Mouse (Mus musculus): ENCODE measurements around the gene Olfr96. TPM values are rescaled to one million over a fixed set of nuclear protein-coding genes. Genes with fewer than 3 reads are reported as not detected.

Gene Olfr96
- polyA plus RNA-seq (2012; ENCODE audit: insufficient read depth, low replicate concordance): not detected in 2 replicates

- Histone ChIP-seq H3K36me3 (replicated peaks; ENCODE audit: low read length) (no peaks in the 10 kb centered on the region), H3K27me3 (replicated peaks) (no peaks in the 10 kb centered on the region), H3K4me3 (replicated peaks) (no peak within 1 kb of the TSS), H3K9me3 (no peaks in the 10 kb centered on the region), H3K4me1 (no peaks in the 10 kb centered on the region)
- TF ChIP-seq FLI1 (IDR thresholded peaks at IDR 0.05; ENCODE audit: low read length): no peak
Observed at GRCm38 (mm10) chr17:37219846-37220245, at the start of gene Olfr96. Gene Olfr96 (plus strand): TSS chr17:37220146.

DNA sequence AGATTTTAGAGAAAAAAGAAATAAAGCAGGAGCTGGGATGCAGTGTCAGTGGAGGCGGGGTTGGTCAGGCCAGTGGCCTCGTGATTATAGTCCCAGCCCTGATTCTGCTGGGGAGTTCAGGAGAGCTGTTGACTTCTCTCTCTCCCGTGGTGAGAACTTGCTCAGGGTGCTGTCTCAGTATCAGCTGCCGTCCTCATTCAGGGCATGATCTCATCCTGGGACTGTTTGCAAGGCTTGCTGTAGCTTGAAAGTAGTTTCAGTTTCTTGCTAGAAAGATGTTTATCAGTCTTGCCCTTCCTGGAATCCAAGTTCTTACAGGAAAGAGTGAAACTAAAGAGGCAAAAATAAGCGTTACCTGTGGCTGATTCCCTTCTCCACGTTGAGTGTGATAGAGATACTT, 34.5 kb upstream of the Olfr96 start:
- peak overlapping the region; percentile 84 for H3K4me3 ChIP-seq (replicated peaks)

GRCm38 (mm10) chr17:37190711-37191110, 29.2 kb upstream of the Olfr96 start:
- no peaks in the 10 kb centered on the region for H3K36me3 ChIP-seq (replicated peaks; ENCODE audit: low read length)
- H3K27me3 ChIP-seq (replicated peaks): peaks cover 16% of the 10 kb centered on the region
- no peaks in the 10 kb centered on the region for H3K9me3 ChIP-seq
- TF ChIP-seq GATA1 (IDR thresholded peaks at IDR 0.05; ENCODE audit: borderline replicate concordance, low read length) (no peak), FLI1 (IDR thresholded peaks at IDR 0.05; ENCODE audit: low read length) (no peak)
- no peak overlapping the region for H3K4me3 ChIP-seq (replicated peaks)
- H3K4me1 ChIP-seq: no peaks in the 10 kb centered on the region

More for the DNA sequence above, 34.5 kb upstream of the Olfr96 start:
- Histone ChIP-seq H3K27me3 (replicated peaks) (peaks cover 2% of the 10 kb centered on the region), H3K4me1 (peaks cover 4% of the 10 kb centered on the region), H3K36me3 (replicated peaks; ENCODE audit: low read length) (no peaks in the 10 kb centered on the region), H3K9me3 (no peaks in the 10 kb centered on the region)
- TF ChIP-seq FLI1 (IDR thresholded peaks at IDR 0.05; ENCODE audit: low read length) (no peak), GATA1 (IDR thresholded peaks at IDR 0.05; ENCODE audit: borderline replicate concordance, low read length) (no peak)

- H3K4me1 ChIP-seq: peaks cover 10% of the 10 kb centered on the region
Observed at GRCm38 (mm10) chr17:37193032-37193431, 26.9 kb upstream of the Olfr96 start.

DNA sequence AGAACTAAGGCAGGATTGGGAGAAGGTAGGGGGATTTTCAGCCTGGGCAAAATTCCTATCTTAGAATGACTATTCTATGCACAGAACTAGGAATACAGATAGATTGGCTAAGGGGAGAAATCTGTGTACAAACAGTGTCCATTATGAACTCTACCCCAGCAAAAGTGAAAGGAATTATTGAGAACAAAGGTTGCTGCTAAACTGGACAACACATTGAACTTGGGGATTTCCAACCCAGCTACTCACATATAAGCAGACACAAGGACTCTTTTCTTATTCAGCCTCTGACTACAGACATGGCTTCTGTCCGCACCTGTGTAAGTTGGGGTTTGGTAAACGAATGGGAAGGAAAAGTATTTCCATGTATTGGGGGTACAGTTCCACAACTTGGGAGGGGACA, 26.3 kb upstream of the Olfr96 start, which contains the start of gene Ubd:
Ubd (plus strand) TSS at position 237 of the 400 bp plus-strand sequence.
- TF ChIP-seq GATA1 (IDR thresholded peaks at IDR 0.05; ENCODE audit: borderline replicate concordance, low read length) (no peak), FLI1 (IDR thresholded peaks at IDR 0.05; ENCODE audit: low read length) (no peak)
- no peaks in the 10 kb centered on the region for H3K36me3 ChIP-seq (replicated peaks; ENCODE audit: low read length)

More at GRCm38 (mm10) chr17:37193032-37193431, 26.9 kb upstream of the Olfr96 start:
- Histone ChIP-seq H3K9me3 (peaks cover 6% of the 10 kb centered on the region; the same call in 1 of the 2 replicates), H3K4me3 (replicated peaks) (no peak overlapping the region), H3K36me3 (replicated peaks; ENCODE audit: low read length) (no peaks in the 10 kb centered on the region), H3K27me3 (replicated peaks) (peaks cover 38% of the 10 kb centered on the region)
- TF ChIP-seq FLI1 (IDR thresholded peaks at IDR 0.05; ENCODE audit: low read length) (no peak), GATA1 (IDR thresholded peaks at IDR 0.05; ENCODE audit: borderline replicate concordance, low read length) (no peak)

DNA sequence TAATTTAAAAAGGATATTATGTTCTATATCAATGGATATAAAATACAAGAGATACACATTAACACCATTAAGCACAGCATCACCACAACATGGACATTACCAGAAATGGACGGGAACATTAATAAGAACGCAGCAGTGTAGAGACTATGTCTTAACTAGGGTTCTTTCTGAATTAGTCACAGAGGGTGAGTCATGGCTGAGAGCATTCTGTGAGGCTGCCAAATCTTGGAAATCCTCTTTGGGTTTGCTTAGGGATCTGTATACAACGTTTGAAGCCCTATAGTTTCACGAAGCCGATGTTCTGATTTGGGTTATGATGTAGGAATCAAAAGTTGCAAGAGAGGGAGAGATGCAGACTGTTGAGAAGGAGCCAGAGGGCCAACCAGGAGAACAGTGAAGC, 25.2 kb upstream of the Olfr96 start:
- Histone ChIP-seq H3K4me1 (peaks cover 10% of the 10 kb centered on the region), H3K4me3 (replicated peaks) (no peak overlapping the region), H3K9me3 (peaks cover 6% of the 10 kb centered on the region; the same call in 1 of the 2 replicates), H3K27me3 (replicated peaks) (peaks cover 48% of the 10 kb centered on the region), H3K36me3 (replicated peaks; ENCODE audit: low read length) (no peaks in the 10 kb centered on the region)
- no peak for TF ChIP-seq GATA1 (IDR thresholded peaks at IDR 0.05; ENCODE audit: borderline replicate concordance, low read length)
- TF ChIP-seq FLI1 (IDR thresholded peaks at IDR 0.05; ENCODE audit: low read length): no peak

More for the DNA sequence above, 26.3 kb upstream of the Olfr96 start, which contains the start of gene Ubd:
- Histone ChIP-seq H3K4me1 (peaks cover 10% of the 10 kb centered on the region), H3K4me3 (replicated peaks) (no peak within 1 kb of the TSS), H3K9me3 (peaks cover 6% of the 10 kb centered on the region; the same call in 1 of the 2 replicates), H3K27me3 (replicated peaks) (peaks cover 45% of the 10 kb centered on the region)

DNA sequence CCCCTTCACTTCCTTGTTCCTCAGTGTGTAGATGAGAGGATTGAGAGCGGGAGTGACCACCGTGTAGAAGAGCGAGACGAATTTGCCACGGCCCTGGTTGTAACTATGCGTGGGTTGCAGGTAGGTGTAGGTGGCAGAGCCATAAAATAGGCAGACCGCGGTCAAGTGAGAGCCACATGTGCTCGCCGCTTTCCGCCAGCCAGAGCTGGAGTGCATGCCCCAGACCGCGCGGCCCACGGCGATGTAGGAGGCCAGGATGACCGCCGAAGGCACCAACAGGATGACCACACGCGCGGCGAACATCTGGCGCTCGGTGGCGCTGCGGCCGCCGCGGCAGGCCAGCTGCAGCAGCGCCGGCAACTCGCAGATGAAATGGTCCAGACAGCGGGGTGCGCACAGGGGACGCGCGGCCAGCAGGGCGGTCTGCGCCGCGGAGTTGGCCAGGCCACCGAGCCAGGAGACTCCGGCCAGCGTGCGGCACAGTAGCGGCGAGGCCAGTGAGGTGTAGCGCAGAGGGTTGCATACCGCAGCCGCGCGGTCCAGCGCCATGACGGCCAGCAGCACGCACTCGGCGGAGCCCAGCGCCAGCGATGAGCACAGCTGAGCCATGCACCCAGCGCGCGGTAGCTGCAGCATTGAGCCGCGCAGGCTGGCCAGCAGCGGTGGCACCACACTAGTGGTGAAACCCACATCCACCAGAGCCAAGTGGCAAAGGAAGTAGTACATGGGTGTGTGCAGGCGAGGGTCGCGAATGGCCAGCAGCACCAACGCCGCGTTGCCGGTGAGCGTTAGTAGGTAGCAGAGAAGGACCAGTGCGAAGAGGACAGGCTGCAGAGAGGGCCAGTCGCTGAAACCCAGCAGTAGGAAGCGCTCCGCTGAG, 22.9 kb upstream of the Olfr96 start:
- Histone ChIP-seq H3K9me3 (peaks cover 6% of the 10 kb centered on the region; the same call in 1 of the 2 replicates), H3K4me1 (peaks cover 10% of the 10 kb centered on the region), H3K4me3 (replicated peaks) (peak overlapping the region; percentile 87), H3K27me3 (replicated peaks) (peaks cover 59% of the 10 kb centered on the region), H3K36me3 (replicated peaks; ENCODE audit: low read length) (no peaks in the 10 kb centered on the region)
- TF ChIP-seq FLI1 (IDR thresholded peaks at IDR 0.05; ENCODE audit: low read length) (no peak), GATA1 (IDR thresholded peaks at IDR 0.05; ENCODE audit: borderline replicate concordance, low read length) (no peak)

DNA sequence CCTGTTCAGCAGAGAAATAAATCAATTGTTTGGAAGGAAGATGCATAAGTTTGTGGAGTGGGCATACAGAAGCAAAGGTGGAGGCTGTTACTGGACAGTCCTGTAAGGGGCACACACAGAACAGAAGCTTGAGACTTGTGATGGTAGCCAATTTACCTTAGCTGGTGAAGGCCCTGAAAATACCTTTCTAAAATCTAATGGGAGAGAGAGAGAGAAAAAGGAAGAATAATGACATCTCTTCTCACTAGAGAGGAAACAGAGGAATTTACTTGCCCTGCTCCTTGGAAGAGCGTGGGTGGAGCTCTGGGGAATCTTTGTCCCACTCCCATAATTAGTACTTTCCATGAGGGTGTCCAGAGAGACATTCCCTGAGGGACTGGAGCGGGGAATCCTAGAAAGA, 19.1 kb upstream of the Olfr96 start, which contains the start of gene Olfr94:
Olfr94 (minus strand) TSS at position 101 of the 400 bp plus-strand sequence.
- peaks cover 10% of the 10 kb centered on the region for H3K4me1 ChIP-seq
- peaks cover 6% of the 10 kb centered on the region; the same call in 1 of the 2 replicates for H3K9me3 ChIP-seq
- H3K4me3 ChIP-seq (replicated peaks): no peak within 1 kb of the TSS
- no peak for TF ChIP-seq GATA1 (IDR thresholded peaks at IDR 0.05; ENCODE audit: borderline replicate concordance, low read length)
- TF ChIP-seq FLI1 (IDR thresholded peaks at IDR 0.05; ENCODE audit: low read length): no peak
- no peaks in the 10 kb centered on the region for H3K36me3 ChIP-seq (replicated peaks; ENCODE audit: low read length)
- H3K27me3 ChIP-seq (replicated peaks): peaks cover 49% of the 10 kb centered on the region

DNA sequence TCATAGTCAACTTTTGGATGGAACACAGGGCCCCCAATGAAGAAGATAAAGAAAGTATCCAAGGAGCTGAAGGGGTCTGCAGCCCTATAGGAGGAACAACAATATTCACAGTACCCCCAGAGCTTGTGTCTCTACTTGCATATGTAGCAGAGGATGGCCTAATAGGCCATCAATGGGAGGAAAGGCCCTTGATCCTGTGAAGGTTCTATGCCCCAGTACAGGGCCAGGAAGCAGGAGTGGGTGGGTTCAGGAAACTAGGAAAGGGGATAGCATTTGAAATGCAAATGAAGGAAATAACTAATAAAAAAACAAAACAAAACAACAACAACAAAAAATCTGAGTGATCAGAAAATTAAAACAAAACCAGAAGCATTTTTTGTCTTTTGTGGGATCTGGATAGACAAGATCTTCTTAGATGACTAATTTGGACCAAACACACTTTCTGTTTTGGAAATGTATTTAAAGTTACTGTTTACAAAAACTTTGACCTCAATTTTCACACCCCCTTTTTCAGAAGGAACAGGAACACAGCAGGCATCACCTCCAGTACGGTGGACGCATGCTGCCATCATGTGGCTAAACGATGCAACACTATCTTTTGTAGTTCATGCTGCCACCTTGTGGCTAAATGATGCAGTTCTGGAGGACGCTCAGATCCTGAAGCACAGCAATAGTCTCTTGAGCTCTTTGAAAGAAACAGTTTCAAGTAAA, 16.6 kb upstream of the Olfr96 start:
- Histone ChIP-seq H3K36me3 (replicated peaks; ENCODE audit: low read length) (no peaks in the 10 kb centered on the region), H3K4me3 (replicated peaks) (no peak overlapping the region), H3K9me3 (no peaks in the 10 kb centered on the region), H3K4me1 (no peaks in the 10 kb centered on the region), H3K27me3 (replicated peaks) (peaks cover 28% of the 10 kb centered on the region)
- TF ChIP-seq GATA1 (IDR thresholded peaks at IDR 0.05; ENCODE audit: borderline replicate concordance, low read length): no peak
- TF ChIP-seq FLI1 (IDR thresholded peaks at IDR 0.05; ENCODE audit: low read length): no peak
